Comparison of ENCODE assay signal across 8 mouse cellular contexts in genomic region chr5:147400505-147400979, GRCm38 (mm10). TPM values are rescaled to one million over a fixed set of nuclear protein-coding genes. Genes with fewer than 3 reads are reported as not detected.
DNase-seq lines count a peak whose midpoint lies in the region; ATAC-seq and TF ChIP-seq lines count a peak whose summit lies in the region.

No protein-coding gene starts in this region.

- WGBS in neural tube, embryonic 11.5 days = 2% methylated on average over 17 of the region's 17 CpGs
- 2% methylated on average over 17 of the region's 17 CpGs for WGBS in forebrain, embryonic 14.5 days
- WGBS in limb, embryonic 14.5 days = 3% methylated on average over 17 of the region's 17 CpGs
- WGBS in stomach, embryonic 14.5 days = 2% methylated on average over 17 of the region's 17 CpGs

- H3K4me2 ChIP-seq in neural tube, embryonic 11.5 days (ENCODE audit: low read depth) = peak overlapping the region; percentile 73
- H3K4me2 ChIP-seq in forebrain, embryonic 14.5 days (ENCODE audit: low read length) = peak overlapping the region; percentile 69
- peak overlapping the region; percentile 71 for H3K4me2 ChIP-seq in limb, embryonic 14.5 days (replicated peaks; ENCODE audit: low read depth, low read length, severe bottlenecking)
- H3K4me2 ChIP-seq in stomach, embryonic 14.5 days (replicated peaks; ENCODE audit: low read depth, low read length) = peak overlapping the region; percentile 63

- no peak for ATAC-seq in neural tube, embryonic 11.5 days (ENCODE audit: insufficient read depth, low FRiP score, low TSS enrichment)
- ATAC-seq in forebrain, embryonic 14.5 days = no peak
- no peak for ATAC-seq in limb, embryonic 14.5 days (ENCODE audit: low FRiP score, low read depth)
- ATAC-seq in stomach, embryonic 14.5 days (ENCODE audit: insufficient number of reproducible peaks, insufficient read depth, low FRiP score, low read depth) = no peak

- DNase-seq in neural tube, embryonic 11.5 days (ENCODE audit: low spot score) = no peak
- DNase-seq in neural tube, embryonic 10.5 days (ENCODE audit: extremely low spot score, low spot score) = no peak
- DNase-seq in forebrain, embryonic 14.5 days (ENCODE audit: low spot score) = no peak
- no peak for DNase-seq in limb, embryonic 14.5 days (ENCODE audit: low spot score)
- no peak for DNase-seq in urinary bladder, adult 2 months (ENCODE audit: low spot score)
- DNase-seq in spleen, postnatal 36 days (ENCODE audit: low spot score in 2 of 2) = no peak
- no peak for DNase-seq in spleen, adult 18-20 months

- peaks cover 30% of the 10 kb centered on the region for H3K27me3 ChIP-seq in neural tube, embryonic 11.5 days (ENCODE audit: control insufficient read depth, insufficient read depth, low read length)
- H3K27me3 ChIP-seq in forebrain, embryonic 14.5 days (replicated peaks; ENCODE audit: control insufficient read depth, insufficient read depth, low read length) = peaks cover 32% of the 10 kb centered on the region
- H3K27me3 ChIP-seq in limb, embryonic 14.5 days (ENCODE audit: control insufficient read depth, insufficient read depth, low read length) = peaks cover 39% of the 10 kb centered on the region
- H3K27me3 ChIP-seq in stomach, embryonic 14.5 days (ENCODE audit: control insufficient read depth, insufficient read depth, low read length) = peaks cover 38% of the 10 kb centered on the region

- H3K36me3 ChIP-seq in neural tube, embryonic 11.5 days (ENCODE audit: control insufficient read depth, insufficient read depth, low read length) = no peaks in the 10 kb centered on the region
- no peaks in the 10 kb centered on the region for H3K36me3 ChIP-seq in forebrain, embryonic 14.5 days (ENCODE audit: control insufficient read depth, insufficient read depth, low read length)
- no peaks in the 10 kb centered on the region for H3K36me3 ChIP-seq in limb, embryonic 14.5 days (ENCODE audit: control insufficient read depth, insufficient read depth, low read length)
- no peaks in the 10 kb centered on the region for H3K36me3 ChIP-seq in stomach, embryonic 14.5 days (ENCODE audit: control insufficient read depth, insufficient read depth, low read length)

- TF ChIP-seq POLR2A in limb, embryonic 14.5 days (IDR thresholded peaks at IDR 0.05; ENCODE audit: borderline replicate concordance, extremely low read depth, insufficient read depth, insufficient read length) = no peak

- peak overlapping the region; percentile 39 for H3K4me3 ChIP-seq in neural tube, embryonic 11.5 days (ENCODE audit: low read depth, low read length)
- peak overlapping the region; percentile 37 for H3K4me3 ChIP-seq in forebrain, embryonic 14.5 days (ENCODE audit: low read depth, low read length)
- peak overlapping the region; percentile 41 for H3K4me3 ChIP-seq in limb, embryonic 14.5 days (replicated peaks; ENCODE audit: low read length)
- H3K4me3 ChIP-seq in stomach, embryonic 14.5 days (ENCODE audit: low read depth, low read length) = peak overlapping the region; percentile 35

- H3K27ac ChIP-seq in neural tube, embryonic 11.5 days (ENCODE audit: low read depth, low read length) = no peak overlapping the region
- no peak overlapping the region for H3K27ac ChIP-seq in forebrain, embryonic 14.5 days (ENCODE audit: low read depth, low read length)
- H3K27ac ChIP-seq in limb, embryonic 14.5 days (replicated peaks; ENCODE audit: low read depth, low read length) = no peak overlapping the region
- no peak overlapping the region for H3K27ac ChIP-seq in stomach, embryonic 14.5 days (ENCODE audit: low read length)

- peak overlapping the region; percentile 39 for H3K9ac ChIP-seq in neural tube, embryonic 11.5 days (ENCODE audit: low read length)
- H3K9ac ChIP-seq in forebrain, embryonic 14.5 days (ENCODE audit: low read length) = peak overlapping the region; percentile 43
- 0 out of 2 replicates have a peak overlapping the region, but pooled peaks have one; percentile 4 for H3K9ac ChIP-seq in limb, embryonic 14.5 days (ENCODE audit: low read depth, low read length, severe bottlenecking)
- H3K9ac ChIP-seq in stomach, embryonic 14.5 days (replicated peaks; ENCODE audit: low read depth, low read length) = no peak overlapping the region

- H3K9me3 ChIP-seq in neural tube, embryonic 11.5 days (ENCODE audit: control insufficient read depth, low read length) = no peaks in the 10 kb centered on the region
- no peaks in the 10 kb centered on the region for H3K9me3 ChIP-seq in forebrain, embryonic 14.5 days (replicated peaks; ENCODE audit: control insufficient read depth, low read length)
- H3K9me3 ChIP-seq in limb, embryonic 14.5 days (ENCODE audit: control insufficient read depth, low read length) = no peaks in the 10 kb centered on the region
- no peaks in the 10 kb centered on the region for H3K9me3 ChIP-seq in stomach, embryonic 14.5 days (ENCODE audit: control insufficient read depth, low read depth, low read length)

- H3K4me1 ChIP-seq in neural tube, embryonic 11.5 days (ENCODE audit: control insufficient read depth, insufficient read depth, low read length) = 0 out of 2 replicates have a peak, but pooled peaks cover 6% of the 10 kb centered on the region
- H3K4me1 ChIP-seq in forebrain, embryonic 14.5 days (ENCODE audit: control insufficient read depth, insufficient read depth, low read length) = no peaks in the 10 kb centered on the region
- H3K4me1 ChIP-seq in limb, embryonic 14.5 days (ENCODE audit: control insufficient read depth, insufficient read depth, low read length) = 0 out of 2 replicates have a peak, but pooled peaks cover 4% of the 10 kb centered on the region
- no peaks in the 10 kb centered on the region for H3K4me1 ChIP-seq in stomach, embryonic 14.5 days (ENCODE audit: control insufficient read depth, insufficient read depth, low read length)

RNA-seq across cellular contexts. Expression of gene Flt3, which starts 0.3 kb away (rescaled TPM):
- polyA plus RNA-seq in neural tube, embryonic 11.5 days (2014; fragmentation: Nextera tagmentation; extraction: Ambion mirVana) = 0.21 TPM in 1 of 2 replicates, not detected in the other
- polyA plus RNA-seq in forebrain, embryonic 14.5 days (2014; fragmentation: Nextera tagmentation; extraction: Ambion mirVana) = 0.04 and 0.25 TPM in 2 replicates
- polyA plus RNA-seq in limb, embryonic 14.5 days (2012; rRNA removed) = 0.10 and 0.21 TPM in 2 replicates
- 0.17 and 0.28 TPM in 2 replicates for polyA plus RNA-seq in limb, embryonic 14.5 days (2014; fragmentation: Nextera tagmentation; extraction: Ambion mirVana)
- 0.06 and 0.24 TPM in 2 replicates for polyA plus RNA-seq in stomach, embryonic 14.5 days (2014; fragmentation: Nextera tagmentation; extraction: Ambion mirVana)
- polyA plus RNA-seq in urinary bladder, adult 2 months (2012; rRNA removed) = 1.1 and 1.7 TPM in 2 replicates

RNA-seq across cellular contexts. Expression of gene Pan3, which starts 29.4 kb away (rescaled TPM):
- 51.0 and 52.9 TPM in 2 replicates for polyA plus RNA-seq in neural tube, embryonic 11.5 days (2014; fragmentation: Nextera tagmentation; extraction: Ambion mirVana)
- 39.7 and 52.6 TPM in 2 replicates for polyA plus RNA-seq in forebrain, embryonic 14.5 days (2014; fragmentation: Nextera tagmentation; extraction: Ambion mirVana)
- 46.7 and 48.0 TPM in 2 replicates for polyA plus RNA-seq in limb, embryonic 14.5 days (2012; rRNA removed)
- polyA plus RNA-seq in limb, embryonic 14.5 days (2014; fragmentation: Nextera tagmentation; extraction: Ambion mirVana) = 60.7 and 74.5 TPM in 2 replicates
- polyA plus RNA-seq in stomach, embryonic 14.5 days (2014; fragmentation: Nextera tagmentation; extraction: Ambion mirVana) = 94.8 and 98.3 TPM in 2 replicates
- polyA plus RNA-seq in urinary bladder, adult 2 months (2012; rRNA removed) = 51.1 and 60.4 TPM in 2 replicates
